Mouse (Mus musculus): ENCODE measurements at regions not wholly inside any gene's neighbourhood (a gene's known extent, or its start where the extent isn't known, plus 50 kb on each side); places are given as distances from the start of the nearest gene placed in this dataset.

DNA sequence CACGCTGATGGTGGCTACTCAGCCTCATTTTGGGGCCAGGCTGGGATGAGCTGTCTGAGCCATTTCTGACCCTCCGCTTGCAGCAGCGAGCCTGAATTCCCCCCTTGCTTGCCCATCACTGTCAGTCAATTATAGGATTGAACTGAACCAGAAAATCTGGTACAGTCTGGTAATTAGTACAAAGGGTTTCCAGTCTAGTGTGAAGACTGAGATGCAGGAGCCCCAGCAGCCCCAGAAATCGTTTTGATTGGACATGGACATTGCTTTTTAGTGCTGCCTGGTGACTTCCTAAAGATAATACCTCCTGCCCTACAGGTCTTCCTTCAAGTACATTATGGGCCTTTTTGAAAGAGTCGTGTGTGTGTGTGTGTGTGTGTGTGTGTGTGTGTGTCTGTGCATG is 88.5 kb upstream of the Sox2 start:
- Histone ChIP-seq H3K9me3 (no peaks in the 10 kb centered on the region), H3K9ac (no peak overlapping the region), H3K27me3 (replicated peaks) (no peaks in the 10 kb centered on the region), H3K36me3 (no peaks in the 10 kb centered on the region), H3K4me1 (no peaks in the 10 kb centered on the region), H3K27ac (no peak overlapping the region), H3K4me2 (no peak overlapping the region), H3K4me3 (replicated peaks) (no peak overlapping the region)
- WGBS = 60% methylated on average over 5 of the region's 5 CpGs
- ATAC-seq (ENCODE audit: insufficient read depth, low FRiP score, low read depth) = no peak

DNA sequence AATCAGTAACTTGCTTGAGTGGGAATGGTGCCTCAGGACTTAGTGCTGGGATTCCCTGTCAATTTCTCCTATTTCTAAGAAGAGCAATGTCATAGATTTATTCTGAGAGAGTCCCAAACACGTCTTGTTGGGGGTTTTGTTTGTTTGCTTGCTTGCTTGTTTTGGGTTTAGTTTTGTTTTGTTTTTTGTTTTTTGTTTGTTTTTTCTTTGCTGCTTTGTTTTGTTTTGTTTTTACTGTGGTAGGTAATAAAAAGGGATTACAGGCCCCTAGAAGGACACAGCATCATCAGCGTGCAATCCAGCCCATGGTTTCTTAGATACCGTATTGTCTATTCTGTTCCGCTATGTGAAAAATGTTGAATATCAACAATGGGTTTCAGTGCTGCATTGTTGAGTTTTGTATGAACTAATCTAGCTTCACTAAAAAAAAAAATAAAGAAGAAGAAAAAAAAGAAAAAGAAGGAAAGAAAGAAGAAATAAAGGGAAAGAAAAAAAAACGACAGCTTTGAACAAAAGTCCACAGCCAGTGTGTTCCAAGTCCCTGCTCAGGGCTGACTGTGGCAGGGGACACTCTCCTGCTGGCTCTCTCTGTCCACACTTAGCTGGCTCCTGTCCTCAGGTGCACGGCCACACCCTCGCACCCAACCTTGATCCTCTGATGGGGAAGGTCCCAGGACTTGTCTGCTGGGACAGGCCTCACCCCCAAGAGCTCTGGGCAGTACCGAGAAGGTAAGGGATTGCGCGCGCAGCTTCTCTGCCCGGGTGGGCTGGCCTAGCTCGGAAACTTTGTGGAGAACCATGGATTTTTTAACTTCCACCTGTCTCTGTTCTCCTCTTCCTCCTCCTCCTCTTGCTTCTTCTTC is 90.1 kb upstream of the Sox2 start:
- H3K4me3 ChIP-seq (replicated peaks) = no peak overlapping the region
- no peaks in the 10 kb centered on the region for H3K4me1 ChIP-seq
- no peak overlapping the region for H3K27ac ChIP-seq
- H3K36me3 ChIP-seq = no peaks in the 10 kb centered on the region
- H3K9me3 ChIP-seq = no peaks in the 10 kb centered on the region
- no peak overlapping the region for H3K9ac ChIP-seq
- WGBS = 67% methylated on average over 13 of the region's 13 CpGs
- no peak for ATAC-seq (ENCODE audit: insufficient read depth, low FRiP score, low read depth)
- no peaks in the 10 kb centered on the region for H3K27me3 ChIP-seq (replicated peaks)
- no peak overlapping the region for H3K4me2 ChIP-seq

GRCm38 (mm10) chr3:34558821-34559520 is 91.2 kb upstream of the Sox2 start:
- Histone ChIP-seq H3K4me2 (no peak overlapping the region), H3K9ac (no peak overlapping the region), H3K27me3 (replicated peaks) (no peaks in the 10 kb centered on the region), H3K27ac (no peak overlapping the region), H3K4me3 (replicated peaks) (no peak overlapping the region), H3K4me1 (no peaks in the 10 kb centered on the region), H3K9me3 (no peaks in the 10 kb centered on the region), H3K36me3 (no peaks in the 10 kb centered on the region)
- ATAC-seq (ENCODE audit: insufficient read depth, low FRiP score, low read depth) = no peak
- WGBS = 75% methylated on average over 10 of the region's 10 CpGs

- Histone ChIP-seq H3K27me3 (replicated peaks) (no peaks in the 10 kb centered on the region), H3K9ac (no peak overlapping the region), H3K4me3 (replicated peaks) (no peak overlapping the region), H3K36me3 (no peaks in the 10 kb centered on the region), H3K27ac (no peak overlapping the region), H3K4me2 (no peak overlapping the region), H3K4me1 (no peaks in the 10 kb centered on the region), H3K9me3 (no peaks in the 10 kb centered on the region)
- 50% methylated on average over 17 of the region's 17 CpGs for WGBS
- no peak for ATAC-seq (ENCODE audit: insufficient read depth, low FRiP score, low read depth)
Observed at GRCm38 (mm10) chr3:34552542-34553208, 97.5 kb upstream of the Sox2 start.

GRCm38 (mm10) chr3:34551069-34551468 is 99.1 kb upstream of the Sox2 start:
- Histone ChIP-seq H3K36me3 (no peaks in the 10 kb centered on the region), H3K9me3 (no peaks in the 10 kb centered on the region), H3K4me2 (no peak overlapping the region), H3K4me1 (no peaks in the 10 kb centered on the region), H3K27me3 (replicated peaks) (no peaks in the 10 kb centered on the region), H3K9ac (no peak overlapping the region), H3K27ac (no peak overlapping the region), H3K4me3 (replicated peaks) (no peak overlapping the region)
- ATAC-seq (ENCODE audit: insufficient read depth, low FRiP score, low read depth) = no peak
- WGBS = 62% methylated on average over 3 of the region's 3 CpGs

DNA sequence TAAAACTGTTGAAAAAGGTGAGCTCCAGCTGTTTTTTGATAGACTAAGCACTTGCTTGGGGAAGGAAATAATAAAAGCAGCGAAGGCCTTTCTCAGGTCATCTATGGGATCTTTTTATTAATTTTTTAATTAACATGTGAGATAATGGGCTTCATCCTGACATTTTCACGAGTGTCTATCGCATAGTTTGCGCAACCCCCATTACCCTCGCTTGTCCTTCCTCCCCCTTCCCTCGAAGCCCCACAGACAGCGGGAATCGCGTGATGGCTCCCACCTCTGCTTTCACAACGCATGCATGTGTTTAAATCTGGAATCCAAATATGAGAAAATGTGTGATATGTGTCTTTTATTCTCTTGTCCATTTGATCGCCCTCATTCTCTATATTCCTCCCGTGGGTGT is 100.0 kb upstream of the Sox2 start:
- Histone ChIP-seq H3K4me3 (replicated peaks) (no peak overlapping the region), H3K4me2 (no peak overlapping the region), H3K9me3 (no peaks in the 10 kb centered on the region), H3K9ac (no peak overlapping the region), H3K36me3 (no peaks in the 10 kb centered on the region), H3K27ac (no peak overlapping the region), H3K27me3 (replicated peaks) (no peaks in the 10 kb centered on the region), H3K4me1 (no peaks in the 10 kb centered on the region)
- WGBS = 77% methylated on average over 12 of the region's 12 CpGs
- ATAC-seq (ENCODE audit: insufficient read depth, low FRiP score, low read depth) = no peak

DNA sequence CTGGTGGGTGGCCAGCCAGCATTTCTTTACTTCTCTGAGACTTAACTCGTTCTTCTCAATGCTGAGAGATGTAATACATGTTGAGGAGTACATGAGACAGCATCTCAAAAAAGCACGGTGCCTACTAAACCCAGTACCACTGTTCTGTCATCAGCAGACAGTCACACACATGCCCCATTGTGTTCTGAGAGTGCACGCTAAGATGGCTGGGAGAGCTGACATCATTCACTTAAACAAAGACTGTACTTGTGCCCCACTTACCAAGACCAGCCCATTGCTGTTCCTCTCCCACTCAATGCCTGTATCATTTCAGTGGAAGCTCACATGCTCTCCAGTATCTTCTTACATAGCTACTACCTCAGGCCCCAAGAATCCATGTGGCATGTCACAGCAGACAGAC is 117.8 kb upstream of the Sox2 start:
- no peak for ATAC-seq (ENCODE audit: insufficient read depth, low FRiP score, low read depth)
- Histone ChIP-seq H3K4me1 (no peaks in the 10 kb centered on the region), H3K4me2 (no peak overlapping the region), H3K4me3 (replicated peaks) (no peak overlapping the region), H3K9ac (no peak overlapping the region), H3K9me3 (no peaks in the 10 kb centered on the region), H3K27ac (no peak overlapping the region), H3K27me3 (replicated peaks) (no peaks in the 10 kb centered on the region), H3K36me3 (no peaks in the 10 kb centered on the region)
- WGBS = 69% methylated on average over 3 of the region's 3 CpGs

DNA sequence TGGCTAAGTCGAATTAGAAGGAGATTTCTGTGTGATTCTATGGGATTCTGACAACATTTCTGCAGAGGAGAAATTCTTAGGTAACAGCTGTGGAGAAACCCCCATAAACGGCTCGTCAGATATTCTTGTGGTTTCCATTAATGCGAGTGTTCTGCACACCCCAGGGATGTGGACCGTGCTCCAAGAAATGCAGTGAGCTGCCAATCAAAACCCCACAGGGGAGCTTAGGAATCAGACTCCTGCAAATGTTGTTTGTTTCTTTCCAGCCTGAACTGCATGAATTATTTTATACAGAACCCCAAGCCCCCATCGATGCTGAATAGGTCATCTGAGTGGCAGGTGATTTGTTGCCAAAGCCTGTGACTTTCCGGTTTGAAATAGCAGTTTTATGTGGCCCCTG is 118.4 kb upstream of the Sox2 start:
- Histone ChIP-seq H3K9ac (no peak overlapping the region), H3K9me3 (no peaks in the 10 kb centered on the region), H3K36me3 (no peaks in the 10 kb centered on the region), H3K27me3 (replicated peaks) (no peaks in the 10 kb centered on the region), H3K4me1 (no peaks in the 10 kb centered on the region), H3K27ac (no peak overlapping the region), H3K4me2 (no peak overlapping the region), H3K4me3 (replicated peaks) (no peak overlapping the region)
- 80% methylated on average over 7 of the region's 7 CpGs for WGBS
- ATAC-seq (ENCODE audit: insufficient read depth, low FRiP score, low read depth) = no peak

- Histone ChIP-seq H3K9ac (no peak overlapping the region), H3K27ac (no peak overlapping the region), H3K4me2 (no peak overlapping the region), H3K27me3 (replicated peaks) (no peaks in the 10 kb centered on the region), H3K4me3 (replicated peaks) (no peak overlapping the region), H3K36me3 (no peaks in the 10 kb centered on the region), H3K4me1 (no peaks in the 10 kb centered on the region), H3K9me3 (no peaks in the 10 kb centered on the region)
- ATAC-seq (ENCODE audit: insufficient read depth, low FRiP score, low read depth) = no peak
Observed at GRCm38 (mm10) chr3:34527546-34527945, 122.7 kb upstream of the Sox2 start.

GRCm38 (mm10) chr3:34525730-34526129 is 124.5 kb upstream of the Sox2 start:
- Histone ChIP-seq H3K4me1 (no peaks in the 10 kb centered on the region), H3K4me2 (no peak overlapping the region), H3K27me3 (replicated peaks) (no peaks in the 10 kb centered on the region), H3K27ac (no peak overlapping the region), H3K9ac (no peak overlapping the region), H3K36me3 (no peaks in the 10 kb centered on the region), H3K9me3 (no peaks in the 10 kb centered on the region), H3K4me3 (replicated peaks) (no peak overlapping the region)
- WGBS = 88% methylated on average over 5 of the region's 5 CpGs
- no peak for ATAC-seq (ENCODE audit: insufficient read depth, low FRiP score, low read depth)

GRCm38 (mm10) chr3:34522054-34522684 is 128.0 kb upstream of the Sox2 start:
- Histone ChIP-seq H3K27ac (no peak overlapping the region), H3K9ac (no peak overlapping the region), H3K4me2 (no peak overlapping the region), H3K36me3 (no peaks in the 10 kb centered on the region), H3K9me3 (no peaks in the 10 kb centered on the region), H3K27me3 (replicated peaks) (no peaks in the 10 kb centered on the region), H3K4me3 (replicated peaks) (no peak overlapping the region), H3K4me1 (no peaks in the 10 kb centered on the region)
- 71% methylated on average over 6 of the region's 6 CpGs for WGBS
- no peak for ATAC-seq (ENCODE audit: insufficient read depth, low FRiP score, low read depth)
